Mouse (Mus musculus) intestine, embryonic 14.5 days (tissue): ENCODE results near the gene Klc2. TPM values are rescaled to one million over a fixed set of nuclear protein-coding genes. Genes with fewer than 3 reads are reported as not detected.

Experiments used
- ATAC-seq: fragments of 200-750 bp; cut with Nextera tagmentation; replicated peaks from 2 replicates; pipeline ENCODE4 v1.8.0; 2017; ENCODE audit warnings: low read depth, moderate number of reproducible peaks, moderate TSS enrichment, moderate library complexity; ENCODE audit not compliant: low FRiP score, low TSS enrichment
- DNase-seq: peaks from one replicate; pipeline ENCODE4 v3.0.0-alpha.2; 2018; ENCODE audit warnings: low spot score
- H3K27ac ChIP-seq: fragments of 300-500 bp; sonication (generic); 2 replicates; pipeline ENCODE4 v1.5.1; 2014; ENCODE audit warnings: low read depth, mild to moderate bottlenecking, control low read depth
- H3K27me3 ChIP-seq: fragments of 300-500 bp; sonication (generic); replicated peaks from 2 replicates; pipeline ENCODE4 v1.6.1; 2014; ENCODE audit warnings: low read length, control low read depth; ENCODE audit not compliant: control insufficient read depth, insufficient read depth
- H3K36me3 ChIP-seq: fragments of 300-500 bp; sonication (generic); 2 replicates; pipeline ENCODE4 v1.6.1; 2014; ENCODE audit warnings: low read length, control low read depth; ENCODE audit not compliant: control insufficient read depth, insufficient read depth
- H3K4me1 ChIP-seq: fragments of 300-500 bp; sonication (generic); replicated peaks from 2 replicates; pipeline ENCODE4 v1.6.1; 2014; ENCODE audit warnings: low read length, control low read depth, mixed read lengths; ENCODE audit not compliant: control insufficient read depth, insufficient read depth
- H3K4me2 ChIP-seq: fragments of 300-500 bp; sonication (generic); 2 replicates; pipeline ENCODE4 v1.6.1; 2014; ENCODE audit warnings: low read length
- H3K4me3 ChIP-seq: fragments of 300-500 bp; sonication (generic); 2 replicates; pipeline ENCODE4 v1.5.1; 2014; ENCODE audit warnings: low read depth, low read length, control low read depth, mixed read lengths
- H3K9ac ChIP-seq: fragments of 300-500 bp; sonication (generic); 2 replicates; pipeline ENCODE4 v1.6.1; 2014; ENCODE audit warnings: mild to moderate bottlenecking, low read length
- H3K9me3 ChIP-seq: fragments of 300-500 bp; sonication (generic); 2 replicates; pipeline ENCODE4 v1.6.1; 2016; ENCODE audit warnings: low read length, control low read depth; ENCODE audit not compliant: control insufficient read depth
- whole genome bisulfite sequencing: fragments of 180-500 bp; shearing (Covaris S2); extraction: QIAGEN DNeasy Blood & Tissue Kit; methylation state at CpG from one replicate; pipeline ENCODE4 v1.1.7; 2014; 5-methylcytosine and 5-hydroxymethylcytosine counted together
- polyA plus RNA-seq: library from polyadenylated mRNA; unstranded; fragments of >200 nt; fragmentation: Nextera tagmentation; extraction: Ambion mirVana; gene quantifications from 2 replicates; pipeline ENCODE4 v1.2.1, GENCODE M21; 2014

Gene Klc2
- polyA plus RNA-seq, 1 experiment from 2014 or later: 19.0 TPM

GRCm38 (mm10) chr19:5109659-5110453 is 8.5 kb downstream of the Klc2 start:
- DNase-seq: no peak
- Histone ChIP-seq H3K27ac (no peak overlapping the region), H3K27me3 (no peaks in the 10 kb centered on the region), H3K4me2 (no peak overlapping the region), H3K4me3 (no peak overlapping the region), H3K9me3 (no peaks in the 10 kb centered on the region), H3K4me1 (peaks cover 17% of the 10 kb centered on the region), H3K36me3 (peaks cover 55% of the 10 kb centered on the region), H3K9ac (no peak overlapping the region)
- ATAC-seq: no peak
- 75% methylated on average over 19 of the region's 19 CpGs for WGBS

DNA sequence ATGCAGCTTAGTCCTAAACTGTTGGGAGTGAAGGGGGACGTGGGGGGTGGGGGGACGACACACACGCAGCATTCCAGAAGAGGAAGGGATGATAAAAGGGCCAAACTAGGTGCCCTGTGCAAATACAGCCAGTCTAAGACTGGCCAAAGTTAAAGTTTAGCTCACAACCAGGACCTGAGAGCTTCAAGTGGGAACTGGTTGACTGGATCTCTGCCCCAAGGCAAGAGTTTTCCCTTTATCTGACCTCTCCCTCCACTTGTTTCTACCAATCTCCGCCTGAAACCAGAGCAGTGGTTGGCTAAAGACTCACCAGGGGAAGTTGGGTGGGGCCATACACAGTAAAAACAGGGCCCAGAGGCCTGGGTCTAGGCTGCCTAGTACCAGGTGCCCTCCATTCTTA is 9.7 kb downstream of the Klc2 start:
- Histone ChIP-seq H3K4me2 (no peak overlapping the region), H3K27ac (peak overlapping the region; percentile 16; the same call in 1 of the 2 replicates), H3K36me3 (peaks cover 62% of the 10 kb centered on the region), H3K9me3 (no peaks in the 10 kb centered on the region), H3K4me1 (peaks cover 17% of the 10 kb centered on the region), H3K4me3 (no peak overlapping the region), H3K27me3 (no peaks in the 10 kb centered on the region), H3K9ac (0 out of 2 replicates have a peak overlapping the region, but pooled peaks have one; percentile 16)
- ATAC-seq: no peak; the same call in 1 of the 2 replicates
- no peak for DNase-seq
- WGBS: 36% methylated on average over 4 of the region's 4 CpGs

DNA sequence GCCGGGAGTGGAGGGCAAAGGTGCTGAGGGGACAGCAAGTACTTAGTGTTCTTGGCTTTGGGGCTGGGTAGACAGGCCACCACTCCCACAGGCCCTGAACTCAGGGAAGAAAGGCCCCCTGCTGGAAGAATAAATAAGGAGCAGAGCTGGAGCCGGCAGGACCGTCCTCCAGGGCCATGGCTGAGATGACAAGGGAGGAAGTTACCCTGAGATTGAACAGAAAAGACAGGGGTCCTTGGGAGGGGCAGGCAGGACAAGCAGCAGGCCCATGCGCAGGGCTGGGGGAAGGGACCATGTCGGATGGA is 10.1 kb downstream of the Klc2 start:
- Histone ChIP-seq H3K27me3 (no peaks in the 10 kb centered on the region), H3K36me3 (peaks cover 62% of the 10 kb centered on the region), H3K9ac (no peak overlapping the region), H3K9me3 (no peaks in the 10 kb centered on the region), H3K4me2 (no peak overlapping the region), H3K4me1 (peaks cover 17% of the 10 kb centered on the region), H3K27ac (peak overlapping the region; percentile 16; the same call in 1 of the 2 replicates), H3K4me3 (no peak overlapping the region)
- 12% methylated on average over 5 of the region's 5 CpGs for WGBS
- ATAC-seq (peak; percentile 37; the same call in 1 of the 2 replicates), DNase-seq (peak; percentile 69)

- WGBS: 72% methylated on average over 17 of the region's 18 CpGs
- H3K9ac ChIP-seq: no peak overlapping the region
- no peak overlapping the region for H3K4me3 ChIP-seq
- no peak overlapping the region for H3K27ac ChIP-seq
- H3K36me3 ChIP-seq: peaks cover 64% of the 10 kb centered on the region
- ATAC-seq (no peak), DNase-seq (no peak)
- no peaks in the 10 kb centered on the region for H3K27me3 ChIP-seq
- H3K4me1 ChIP-seq: peaks cover 17% of the 10 kb centered on the region
- no peaks in the 10 kb centered on the region for H3K9me3 ChIP-seq
- H3K4me2 ChIP-seq: no peak overlapping the region
Measured at GRCm38 (mm10) chr19:5107556-5108270, 10.6 kb downstream of the Klc2 start.

GRCm38 (mm10) chr19:5106731-5107191 is 11.6 kb downstream of the Klc2 start, which contains the start of gene Rab1b:
TSS of gene Rab1b (minus strand) at chr19:5107072.
- H3K36me3 ChIP-seq: peaks cover 66% of the 10 kb centered on the region

GRCm38 (mm10) chr19:5106074-5106473 is 12.3 kb downstream of the Klc2 start:
- H3K9me3 ChIP-seq: no peaks in the 10 kb centered on the region
- no peaks in the 10 kb centered on the region for H3K27me3 ChIP-seq
- DNase-seq (no peak), ATAC-seq (no peak)
- 14% methylated on average over 9 of the region's 9 CpGs for WGBS
- peaks cover 17% of the 10 kb centered on the region for H3K4me1 ChIP-seq
- peak overlapping the region; percentile 86 for H3K4me3 ChIP-seq
- H3K36me3 ChIP-seq: peaks cover 66% of the 10 kb centered on the region
- peak overlapping the region; percentile 78 for H3K4me2 ChIP-seq
- H3K27ac ChIP-seq: peak overlapping the region; percentile 91
- H3K9ac ChIP-seq: peak overlapping the region; percentile 85

More at GRCm38 (mm10) chr19:5106731-5107191, 11.6 kb downstream of the Klc2 start, which contains the start of gene Rab1b:
- no peaks in the 10 kb centered on the region for H3K9me3 ChIP-seq
- DNase-seq: peak; percentile 95
- H3K4me3 ChIP-seq: peak within 1 kb of the TSS; percentile 86
- under 1% methylated on average over 46 of the region's 46 CpGs for WGBS
- peak within 1 kb of the TSS; percentile 78 for H3K4me2 ChIP-seq
- H3K4me1 ChIP-seq: peaks cover 17% of the 10 kb centered on the region
- peak within 1 kb of the TSS; percentile 91 for H3K27ac ChIP-seq
- H3K27me3 ChIP-seq: no peaks in the 10 kb centered on the region
- peak; percentile 91 for ATAC-seq
- peak within 1 kb of the TSS; percentile 85 for H3K9ac ChIP-seq

DNA sequence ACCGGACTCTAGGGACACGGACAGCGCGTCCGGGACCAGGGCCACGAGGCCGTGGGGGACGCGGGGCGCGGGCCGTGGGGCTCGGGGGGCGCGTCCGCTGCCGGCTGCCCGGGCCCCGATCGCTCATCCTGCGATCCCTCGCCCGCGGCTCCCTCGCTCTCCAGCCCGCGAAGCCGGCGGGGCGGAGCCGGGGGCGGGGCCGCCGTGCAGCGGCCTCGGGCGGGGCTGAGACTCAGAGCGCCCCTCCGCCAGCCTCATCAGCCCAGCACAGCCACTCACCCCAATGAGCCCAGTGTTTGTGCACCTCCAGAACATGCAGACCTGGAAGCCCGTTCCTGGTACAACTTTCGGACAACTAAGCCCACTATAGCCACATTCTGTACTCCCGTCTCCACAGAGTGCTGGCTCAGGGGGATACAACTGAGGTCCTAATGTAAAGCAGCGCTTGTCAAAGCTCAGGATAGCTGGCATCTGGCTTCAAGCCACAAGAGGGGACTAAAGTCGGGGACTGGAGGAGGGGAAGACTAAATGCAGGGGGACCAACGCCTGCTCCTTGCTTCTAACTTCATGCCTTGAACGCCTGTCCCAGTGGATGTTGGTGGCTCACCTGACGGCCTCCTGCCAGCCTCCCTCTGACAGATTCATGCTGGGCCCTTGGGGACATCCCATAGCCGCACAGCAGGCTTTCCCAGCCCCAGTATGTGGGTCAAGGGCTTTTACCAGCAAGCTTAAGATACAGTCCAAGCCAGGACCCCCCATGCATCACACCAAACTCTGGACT is 19.8 kb downstream of the Klc2 start, which contains the start of gene Cnih2:
Gene Cnih2, minus strand, starts transcription at position 159 of the 781 bp plus-strand sequence.
- WGBS: 4% methylated on average over 37 of the region's 48 CpGs
- ATAC-seq (peak; percentile 71), DNase-seq (peak; percentile 73)
- Histone ChIP-seq H3K9me3 (no peaks in the 10 kb centered on the region), H3K4me1 (peaks cover 17% of the 10 kb centered on the region), H3K9ac (peak within 1 kb of the TSS; percentile 68), H3K4me3 (peak within 1 kb of the TSS; percentile 53), H3K27me3 (no peaks in the 10 kb centered on the region), H3K36me3 (peaks cover 45% of the 10 kb centered on the region), H3K27ac (peak within 1 kb of the TSS; percentile 16; the same call in 1 of the 2 replicates), H3K4me2 (peak within 1 kb of the TSS; percentile 100)
